Mouse (Mus musculus) embryonic facial prominence, embryonic 14.5 days (tissue): Measurements from ENCODE around the gene Evl. TPM values are rescaled to one million over a fixed set of nuclear protein-coding genes. Genes with fewer than 3 reads are reported as not detected.

Source experiments
- ATAC-seq: fragments of 200-750 bp; cut with Nextera tagmentation; 2 replicates; pipeline ENCODE4 v1.8.0; 2017; ENCODE audit warnings: low read depth, moderate number of reproducible peaks, moderate TSS enrichment
- DNase-seq: peaks from one replicate; pipeline ENCODE4 v3.0.0-alpha.2; 2015; ENCODE audit warnings: low spot score
- H3K27ac ChIP-seq: fragments of 300-500 bp; sonication (generic); replicated peaks from 2 replicates; pipeline ENCODE4 v1.5.1; 2014; ENCODE audit warnings: low read depth, mild to moderate bottlenecking, low read length, moderate library complexity
- H3K27me3 ChIP-seq: fragments of 300-500 bp; sonication (generic); replicated peaks from 2 replicates; pipeline ENCODE4 v1.6.1; 2014; ENCODE audit warnings: low read length; ENCODE audit not compliant: control insufficient read depth, insufficient read depth
- H3K36me3 ChIP-seq: fragments of 300-500 bp; sonication (generic); 2 replicates; pipeline ENCODE4 v1.6.1; 2014; ENCODE audit warnings: low read length, mixed read lengths; ENCODE audit not compliant: control insufficient read depth, insufficient read depth
- H3K4me1 ChIP-seq: fragments of 300-500 bp; sonication (generic); 2 replicates; pipeline ENCODE4 v1.6.1; 2014; ENCODE audit warnings: antibody characterized with exemption, low read length; ENCODE audit not compliant: control insufficient read depth, insufficient read depth
- H3K4me2 ChIP-seq: fragments of 300-500 bp; sonication (generic); 2 replicates; pipeline ENCODE4 v1.6.1; 2014; ENCODE audit warnings: low read depth, mild to moderate bottlenecking, low read length, moderate library complexity, mixed read lengths
- H3K4me3 ChIP-seq: fragments of 300-500 bp; sonication (generic); 2 replicates; pipeline ENCODE4 v1.5.1; 2014; ENCODE audit warnings: low read depth, mild to moderate bottlenecking, low read length
- H3K9ac ChIP-seq: fragments of 300-500 bp; sonication (generic); 2 replicates; pipeline ENCODE4 v1.6.1; 2014; ENCODE audit warnings: low read depth, mild to moderate bottlenecking, low read length, moderate library complexity, mixed read lengths
- H3K9me3 ChIP-seq: fragments of 300-500 bp; sonication (generic); 2 replicates; pipeline ENCODE4 v1.6.1; 2016; ENCODE audit warnings: low read length; ENCODE audit not compliant: control insufficient read depth
- WGBS: fragments of 180-500 bp; shearing (Covaris S2); extraction: QIAGEN DNeasy Blood & Tissue Kit; methylation state at CpG from one replicate; pipeline ENCODE4 v1.1.7; 2014; 5-methylcytosine and 5-hydroxymethylcytosine counted together
- polyA plus RNA-seq: library from polyadenylated mRNA; unstranded; fragments of >200 nt; fragmentation: Nextera tagmentation; extraction: Ambion mirVana; gene quantifications from 2 replicates; pipeline ENCODE4 v1.2.1, GENCODE M21; 2014

Gene Evl
- polyA plus RNA-seq, 1 experiment from 2014 or later, result 62.7 TPM

DNA sequence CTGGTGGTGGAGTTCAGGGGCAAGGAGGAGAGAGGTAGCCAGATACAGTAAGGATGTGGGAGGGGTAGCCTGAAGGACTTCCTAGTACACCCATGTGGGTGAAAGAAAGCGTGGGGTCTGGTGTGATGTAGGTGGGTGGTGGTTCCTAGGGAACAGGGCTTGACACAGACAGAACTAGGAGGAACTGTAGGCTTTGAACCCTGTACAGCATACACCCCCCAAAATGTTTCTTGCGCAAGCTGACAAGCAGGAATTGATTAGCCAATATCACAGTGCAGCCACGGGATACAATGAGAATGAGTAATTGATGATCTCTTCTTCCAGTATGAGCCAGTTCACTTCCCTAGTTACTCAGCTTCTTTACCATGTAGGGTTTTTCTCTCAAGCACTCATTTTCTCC, 84.6 kb downstream of the Evl start:
- ATAC-seq (no peak), DNase-seq (no peak)
- Histone ChIP-seq H3K4me3 (no peak overlapping the region), H3K4me2 (no peak overlapping the region), H3K9me3 (no peaks in the 10 kb centered on the region), H3K36me3 (0 out of 2 replicates have a peak, but pooled peaks cover 8% of the 10 kb centered on the region), H3K27me3 (no peaks in the 10 kb centered on the region), H3K4me1 (no peaks in the 10 kb centered on the region), H3K9ac (no peak overlapping the region), H3K27ac (no peak overlapping the region)
- WGBS, result 93% methylated on average over 3 of the region's 3 CpGs

DNA sequence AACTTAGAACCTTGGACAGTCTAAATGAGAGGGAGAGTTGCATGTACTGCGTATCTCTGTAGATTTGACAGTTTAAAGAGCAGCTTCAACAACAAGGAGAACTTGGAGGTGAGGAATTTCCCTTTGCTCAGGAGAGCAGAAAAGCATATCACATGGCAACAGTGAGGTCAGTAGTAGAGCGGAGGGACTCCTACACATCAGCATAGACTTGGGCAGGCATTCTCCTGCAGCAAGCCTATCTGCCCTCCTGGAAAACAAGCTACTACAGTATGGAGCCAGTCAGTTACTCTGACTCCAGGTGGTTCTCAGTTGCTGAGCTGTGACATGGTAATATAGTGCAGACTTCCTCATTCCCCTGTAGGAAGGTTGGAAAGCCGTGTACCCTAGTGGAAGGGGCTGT, 87.5 kb downstream of the Evl start:
- no peak overlapping the region for H3K4me2 ChIP-seq
- ATAC-seq, result no peak
- no peaks in the 10 kb centered on the region for H3K9me3 ChIP-seq
- no peak overlapping the region for H3K4me3 ChIP-seq
- no peak overlapping the region for H3K9ac ChIP-seq
- WGBS, result 95% methylated on average over 3 of the region's 3 CpGs
- DNase-seq, result no peak
- H3K4me1 ChIP-seq, result no peaks in the 10 kb centered on the region
- no peaks in the 10 kb centered on the region for H3K36me3 ChIP-seq
- no peaks in the 10 kb centered on the region for H3K27me3 ChIP-seq
- H3K27ac ChIP-seq, result no peak overlapping the region

DNA sequence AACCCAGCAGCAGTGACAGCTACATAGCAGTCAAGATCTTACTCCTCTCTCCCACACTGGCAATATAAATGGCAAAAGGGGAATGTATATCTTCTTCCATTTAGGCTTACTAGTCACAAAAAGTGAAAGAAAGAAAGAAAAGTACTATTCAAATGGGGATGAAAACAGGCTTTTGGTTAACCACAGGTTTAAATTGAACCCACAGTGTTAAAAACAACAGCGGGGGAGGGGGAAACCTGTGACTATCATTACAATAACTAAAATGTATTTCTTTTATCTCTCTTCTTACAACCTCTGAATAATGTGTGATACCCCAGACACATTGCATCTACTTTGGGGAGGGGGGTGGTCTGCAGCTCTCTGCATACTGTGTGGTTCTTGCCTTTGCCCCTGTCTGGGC, 91.7 kb downstream of the Evl start:
- WGBS, result 100% methylated on average over 1 of the region's 1 CpGs
- Histone ChIP-seq H3K27ac (no peak overlapping the region), H3K36me3 (peaks cover 31% of the 10 kb centered on the region), H3K4me2 (no peak overlapping the region), H3K9ac (no peak overlapping the region), H3K9me3 (no peaks in the 10 kb centered on the region), H3K4me3 (no peak overlapping the region), H3K4me1 (no peaks in the 10 kb centered on the region), H3K27me3 (no peaks in the 10 kb centered on the region)
- ATAC-seq, result no peak
- DNase-seq, result no peak

DNA sequence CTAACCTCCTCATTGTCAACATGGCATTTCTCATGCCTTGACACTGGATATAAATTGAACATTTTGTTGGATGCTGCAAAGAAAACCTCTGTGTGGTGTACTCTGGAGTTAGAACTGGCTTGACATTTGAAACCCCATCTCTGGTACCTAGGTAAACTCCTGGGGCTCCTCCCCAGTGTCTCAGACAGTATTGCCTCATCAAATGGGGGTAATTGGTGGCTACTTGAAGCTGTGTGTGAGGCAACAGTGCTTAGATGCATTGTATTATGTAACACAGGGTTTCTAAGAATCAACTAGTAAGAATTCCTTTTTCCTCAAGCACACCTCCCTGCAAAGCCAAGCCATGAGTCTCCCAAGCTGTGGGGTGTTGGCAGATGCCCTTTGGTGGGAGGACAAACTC, 93.3 kb downstream of the Evl start:
- Histone ChIP-seq H3K4me2 (no peak overlapping the region), H3K9ac (no peak overlapping the region), H3K36me3 (peaks cover 47% of the 10 kb centered on the region), H3K4me3 (no peak overlapping the region), H3K27ac (no peak overlapping the region), H3K4me1 (no peaks in the 10 kb centered on the region), H3K27me3 (no peaks in the 10 kb centered on the region), H3K9me3 (no peaks in the 10 kb centered on the region)
- DNase-seq (no peak), ATAC-seq (no peak)

DNA sequence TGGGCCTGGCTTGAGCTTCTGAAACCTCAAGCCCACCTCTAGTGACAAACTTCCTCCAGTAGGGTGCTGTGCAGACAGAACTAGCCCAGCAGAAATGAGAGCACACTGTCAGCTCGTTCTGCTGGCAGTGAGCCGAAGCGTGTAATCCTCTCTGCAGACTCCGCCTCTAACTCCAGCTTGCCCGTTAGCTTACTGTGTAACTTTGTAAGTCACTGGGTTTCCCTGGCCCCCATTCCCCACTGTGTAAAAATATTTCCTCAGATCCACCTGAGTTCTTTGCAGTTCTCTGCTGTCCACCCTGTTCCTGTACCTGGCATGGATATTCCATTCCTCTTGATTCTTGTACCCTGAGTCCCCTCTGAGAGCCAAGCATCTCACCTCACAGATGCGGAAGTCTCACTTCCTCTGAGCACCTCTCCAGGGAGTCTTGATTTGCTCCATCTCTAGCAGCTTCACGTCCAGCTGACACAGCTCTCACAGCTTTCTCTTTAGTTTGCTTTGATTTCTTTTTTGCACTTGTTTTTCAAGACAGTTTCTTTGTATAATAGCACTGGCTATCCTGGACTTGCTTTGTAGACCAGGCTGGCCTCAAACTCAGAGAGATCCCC, 96.6 kb downstream of the Evl start:
- Histone ChIP-seq H3K4me3 (no peak overlapping the region), H3K9ac (no peak overlapping the region), H3K27ac (no peak overlapping the region), H3K4me2 (no peak overlapping the region), H3K36me3 (peaks cover 76% of the 10 kb centered on the region), H3K4me1 (no peaks in the 10 kb centered on the region), H3K9me3 (no peaks in the 10 kb centered on the region), H3K27me3 (no peaks in the 10 kb centered on the region)
- DNase-seq (peak; percentile 74), ATAC-seq (no peak; the same call in 1 of the 2 replicates)
- WGBS, result 62% methylated on average over 7 of the region's 7 CpGs

DNA sequence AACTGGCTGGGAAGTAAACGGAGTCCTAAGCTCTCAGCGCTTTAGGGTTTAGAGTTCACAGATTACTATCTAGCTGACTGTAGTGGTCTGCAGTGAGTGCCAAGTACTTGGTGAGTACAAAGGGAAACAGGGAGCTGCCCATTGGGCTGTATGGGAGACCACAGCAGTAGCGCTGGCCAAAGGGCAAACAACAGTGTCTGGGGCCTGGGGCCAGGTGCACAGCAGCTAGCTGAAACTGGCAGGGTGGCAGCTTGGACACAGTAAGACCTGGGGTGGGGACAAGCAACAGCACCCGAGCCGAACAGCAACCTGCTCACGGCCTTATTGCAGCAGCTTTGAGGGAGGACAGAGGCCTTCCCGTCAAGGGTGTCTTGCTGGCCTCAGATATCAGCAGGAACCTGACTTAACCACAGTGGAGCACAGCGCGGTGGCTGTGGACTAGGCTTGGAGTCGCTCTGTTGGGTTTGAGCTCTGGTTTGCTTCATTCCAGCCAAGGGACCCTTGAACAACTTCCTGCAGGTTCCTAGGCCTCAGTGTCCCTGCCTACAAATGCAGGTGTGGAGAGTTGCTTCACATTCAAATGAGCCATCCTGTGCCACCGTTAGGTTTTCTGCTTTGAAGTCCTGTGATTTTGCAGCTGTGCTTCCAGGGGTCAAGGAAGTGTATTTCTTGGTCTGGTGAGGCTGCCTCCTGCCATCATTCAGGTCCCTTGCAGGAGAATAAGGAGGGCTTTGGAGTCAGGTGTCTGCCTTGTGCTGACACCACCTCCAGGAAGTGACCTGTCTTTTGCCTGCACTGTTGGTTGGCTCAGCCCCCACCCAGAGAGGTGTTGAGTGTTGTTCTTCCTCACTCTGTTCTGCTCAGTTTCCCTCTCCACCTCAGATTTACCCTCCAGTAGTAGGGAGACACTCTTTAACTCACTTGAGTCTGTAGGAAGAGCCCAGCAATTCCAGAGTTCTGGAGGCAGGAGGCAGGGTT, 99.1 kb downstream of the Evl start:
- Histone ChIP-seq H3K27ac (no peak overlapping the region), H3K27me3 (no peaks in the 10 kb centered on the region), H3K4me3 (no peak overlapping the region), H3K9me3 (no peaks in the 10 kb centered on the region), H3K4me2 (no peak overlapping the region), H3K36me3 (peaks cover 77% of the 10 kb centered on the region), H3K4me1 (no peaks in the 10 kb centered on the region), H3K9ac (no peak overlapping the region)
- 90% methylated on average over 11 of the region's 11 CpGs for WGBS
- no peak for DNase-seq
- ATAC-seq, result no peak

DNA sequence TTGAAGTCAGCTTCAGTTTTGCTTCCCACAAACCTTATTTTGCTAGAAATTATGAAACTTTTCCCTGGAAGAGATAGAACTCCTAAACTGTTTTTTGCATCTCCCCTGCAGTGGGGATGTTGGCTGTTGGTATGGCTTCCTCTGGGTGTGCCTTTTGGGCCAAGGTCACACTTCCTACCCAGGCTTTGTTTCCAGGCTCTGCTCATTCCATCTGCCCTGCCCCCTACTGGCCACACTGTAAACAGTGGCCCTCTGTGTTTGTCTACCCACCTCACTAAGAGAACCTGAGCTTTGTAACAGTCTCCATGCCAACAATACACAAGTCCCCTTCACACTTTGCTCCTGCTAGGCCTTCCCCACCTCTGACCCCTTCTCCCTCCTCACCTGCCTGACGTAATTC, 102.8 kb downstream of the Evl start:
- DNase-seq (no peak), ATAC-seq (0 out of 2 replicates have a peak, but pooled peaks have one; percentile 30)
- Histone ChIP-seq H3K27me3 (no peaks in the 10 kb centered on the region), H3K9ac (no peak overlapping the region), H3K9me3 (no peaks in the 10 kb centered on the region), H3K27ac (no peak overlapping the region), H3K4me2 (no peak overlapping the region), H3K4me3 (no peak overlapping the region), H3K36me3 (peaks cover 63% of the 10 kb centered on the region), H3K4me1 (no peaks in the 10 kb centered on the region)
- WGBS, result 75% methylated on average over 1 of the region's 1 CpGs

DNA sequence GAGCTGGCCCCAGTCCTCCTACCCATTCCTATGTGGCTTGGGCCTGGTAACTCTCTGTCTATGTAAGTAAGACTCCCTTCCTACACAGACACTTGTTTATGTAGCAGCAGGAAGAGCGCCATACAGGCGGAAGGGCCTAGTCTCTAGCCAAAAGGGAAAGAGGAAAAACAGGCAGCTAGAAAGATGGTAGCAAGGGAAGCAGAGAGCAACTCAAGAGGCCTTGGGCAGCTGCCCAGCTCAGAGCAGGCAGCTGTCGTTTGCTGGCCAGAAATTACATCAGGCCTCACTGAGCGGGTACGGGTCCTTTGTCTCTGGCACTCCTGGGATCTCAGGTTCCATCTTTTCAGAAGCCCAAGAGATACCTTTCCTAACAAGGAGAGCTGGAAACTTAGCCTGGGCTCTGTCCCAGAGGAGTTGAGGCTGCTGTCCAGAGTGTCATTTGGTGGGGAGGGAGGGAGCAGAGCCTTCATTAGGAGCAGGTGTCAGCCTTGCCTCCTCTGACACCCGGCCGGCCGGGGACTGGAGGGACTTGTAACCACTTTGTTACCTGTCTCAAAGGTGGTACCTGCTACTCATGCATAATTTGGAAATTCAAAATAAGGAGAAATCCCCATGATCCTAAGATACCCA, 114.2 kb downstream of the Evl start:
- Histone ChIP-seq H3K4me1 (no peaks in the 10 kb centered on the region), H3K27ac (peak overlapping the region; percentile 52), H3K9ac (no peak overlapping the region), H3K9me3 (no peaks in the 10 kb centered on the region), H3K36me3 (peaks cover 24% of the 10 kb centered on the region), H3K27me3 (no peaks in the 10 kb centered on the region), H3K4me3 (no peak overlapping the region), H3K4me2 (no peak overlapping the region)
- 64% methylated on average over 8 of the region's 8 CpGs for WGBS
- DNase-seq (peak; percentile 74), ATAC-seq (peak; percentile 85)
